Mouse (Mus musculus): ENCODE results near the gene Meox1.

The Meox1 gene

GRCm38 (mm10) chr11:101901309-101901708, 7.1 kb upstream of the Meox1 start:
- no peak for ATAC-seq (ENCODE audit: insufficient number of reproducible peaks, low FRiP score, low TSS enrichment)

DNA sequence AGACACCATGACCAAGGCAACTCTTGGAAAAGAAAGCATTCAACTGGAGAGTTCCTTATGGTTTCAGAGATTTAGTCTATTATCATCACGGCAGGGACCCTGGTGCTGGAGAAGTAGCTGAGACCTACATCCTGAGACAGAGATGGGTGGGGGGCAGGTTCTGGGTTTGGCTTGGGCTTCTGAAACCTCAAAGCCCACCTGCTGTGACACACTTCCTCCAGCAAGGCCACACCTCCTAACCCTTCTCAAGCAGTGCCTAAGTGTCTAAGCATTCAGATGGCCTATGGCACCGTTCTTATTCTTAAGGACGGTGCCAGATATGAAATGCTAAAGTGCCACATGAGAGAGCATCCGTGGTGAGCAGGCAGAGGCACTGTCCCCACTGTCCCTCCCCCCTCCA, 4.2 kb upstream of the Meox1 start:
- no peak for ATAC-seq (ENCODE audit: insufficient number of reproducible peaks, low FRiP score, low TSS enrichment)

DNA sequence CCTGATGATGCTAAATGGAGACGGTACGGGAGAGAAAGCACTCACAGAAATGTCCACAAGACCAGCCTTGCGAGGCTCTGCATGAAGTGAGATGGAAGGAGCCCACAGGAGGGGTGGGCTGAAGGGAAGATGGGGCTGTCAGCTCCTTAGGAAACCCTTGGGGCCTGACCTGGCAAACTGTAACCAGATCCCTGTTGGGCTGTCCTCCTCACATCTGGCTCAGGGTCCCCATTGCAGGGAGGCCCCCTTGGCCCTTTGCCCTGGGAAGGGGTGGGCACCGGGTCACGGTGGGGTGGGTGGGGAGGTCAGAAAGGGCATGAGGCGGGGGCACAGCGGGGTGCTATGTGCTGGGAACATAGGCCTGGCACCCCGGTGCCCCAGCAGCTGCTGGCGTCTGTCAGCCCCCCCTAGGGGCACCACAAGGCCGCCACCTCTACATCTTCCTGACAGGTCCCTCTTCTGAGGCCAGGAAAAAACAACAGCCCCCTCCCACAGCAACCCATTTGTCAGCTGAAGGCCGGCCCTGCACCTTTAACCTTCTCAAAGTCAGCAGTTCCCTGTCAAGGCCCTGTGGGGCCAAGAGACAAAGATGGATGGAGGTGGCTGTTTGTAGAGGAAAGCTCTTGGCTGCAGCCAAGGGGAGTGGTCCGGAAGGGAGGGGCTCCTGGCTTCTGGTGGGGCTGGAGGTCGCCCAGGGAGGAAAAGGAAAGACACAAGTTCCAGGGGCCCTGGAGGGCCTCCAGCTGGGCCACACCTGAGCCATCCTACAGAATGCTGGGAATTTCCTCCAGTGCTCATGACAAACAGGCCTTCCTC, 2.6 kb upstream of the Meox1 start:
- ATAC-seq (ENCODE audit: insufficient number of reproducible peaks, low FRiP score, low TSS enrichment), result no peak

DNA sequence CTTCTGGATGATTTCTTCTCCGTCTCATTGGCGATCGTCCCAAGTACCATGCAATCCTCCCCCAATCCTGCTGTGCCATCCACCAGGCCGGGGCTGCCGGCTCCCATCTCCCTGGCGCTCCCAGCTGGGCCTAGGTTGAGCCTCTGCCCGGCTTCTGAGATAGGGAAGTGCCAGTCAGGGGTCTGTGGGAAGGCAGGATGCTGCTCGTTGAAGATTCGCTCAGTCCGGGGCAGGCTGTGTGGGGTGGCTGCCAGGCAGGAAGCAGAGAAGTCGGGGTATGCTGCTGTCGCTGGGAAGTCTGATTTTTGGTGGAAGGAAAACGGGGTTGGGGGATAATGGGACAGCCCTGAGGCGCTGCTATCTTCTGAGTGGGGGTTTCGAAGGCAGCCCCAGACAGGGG, 614 bp downstream of the Meox1 start:
- no peak for ATAC-seq (ENCODE audit: insufficient number of reproducible peaks, low FRiP score, low TSS enrichment)

- ATAC-seq (ENCODE audit: insufficient number of reproducible peaks, low FRiP score, low TSS enrichment), result no peak
Observed at GRCm38 (mm10) chr11:101891451-101891850, 2.7 kb downstream of the Meox1 start.

DNA sequence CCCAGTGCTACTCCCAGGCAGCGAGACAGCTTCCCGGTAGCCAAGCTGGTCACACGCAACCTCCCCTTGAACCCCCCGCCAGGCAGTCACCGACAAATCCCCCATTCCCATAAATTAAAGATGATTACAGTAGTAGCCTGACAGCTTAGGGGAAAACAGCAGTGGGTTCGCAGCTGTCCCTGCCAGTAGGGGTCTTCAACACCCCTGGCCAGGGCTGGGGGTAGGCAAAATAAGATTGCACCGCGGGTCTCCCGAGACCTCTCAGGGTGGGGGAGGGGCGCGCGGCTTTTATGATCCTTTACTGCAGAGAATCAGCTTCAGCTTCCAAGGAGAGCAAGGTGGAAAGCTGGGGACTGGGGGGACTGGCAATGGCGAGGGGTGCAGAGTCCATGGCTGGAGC, 4.4 kb downstream of the Meox1 start:
- ATAC-seq (ENCODE audit: insufficient number of reproducible peaks, low FRiP score, low TSS enrichment), result no peak

DNA sequence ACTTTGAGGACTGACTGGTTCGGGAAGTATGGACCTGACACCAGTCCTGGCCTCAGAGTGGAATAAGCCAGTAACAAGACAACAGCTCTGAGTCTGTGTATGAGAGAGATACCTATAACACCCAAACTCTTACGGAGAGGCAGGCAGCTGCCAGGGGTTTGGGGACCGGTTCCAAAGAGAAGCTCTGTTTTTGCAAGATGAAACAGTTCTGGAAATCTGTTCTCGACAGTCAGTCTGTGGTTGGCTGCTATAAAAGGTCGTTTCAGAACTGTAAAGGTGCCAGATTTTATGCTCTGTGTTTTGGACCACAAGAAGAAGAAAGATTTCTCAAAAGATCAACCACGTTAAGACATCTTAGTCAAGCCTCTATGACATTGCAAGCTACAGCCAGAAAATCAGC, 5.4 kb downstream of the Meox1 start:
- ATAC-seq (ENCODE audit: insufficient number of reproducible peaks, low FRiP score, low TSS enrichment), result no peak

DNA sequence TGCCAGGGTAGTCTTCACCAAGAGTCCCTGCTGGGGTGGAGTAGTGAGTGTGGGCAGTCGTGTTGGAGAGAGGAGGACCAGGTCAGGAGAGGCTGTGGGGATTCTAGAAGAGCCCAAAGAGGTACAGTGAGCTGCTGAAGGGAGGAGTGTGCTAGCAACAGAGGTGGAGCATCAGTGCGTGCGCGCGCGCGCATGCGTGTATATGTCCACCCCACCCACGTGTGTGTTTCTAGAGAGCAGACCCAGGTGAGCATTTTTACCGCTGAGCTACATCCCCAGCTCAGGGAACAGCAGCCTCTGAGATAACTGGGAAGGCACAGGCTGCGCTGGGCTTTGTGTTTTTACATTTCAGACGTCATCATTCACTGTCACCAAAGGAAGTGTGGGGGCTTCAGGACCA, 7.7 kb downstream of the Meox1 start:
- ATAC-seq (ENCODE audit: insufficient number of reproducible peaks, low FRiP score, low TSS enrichment), result no peak

DNA sequence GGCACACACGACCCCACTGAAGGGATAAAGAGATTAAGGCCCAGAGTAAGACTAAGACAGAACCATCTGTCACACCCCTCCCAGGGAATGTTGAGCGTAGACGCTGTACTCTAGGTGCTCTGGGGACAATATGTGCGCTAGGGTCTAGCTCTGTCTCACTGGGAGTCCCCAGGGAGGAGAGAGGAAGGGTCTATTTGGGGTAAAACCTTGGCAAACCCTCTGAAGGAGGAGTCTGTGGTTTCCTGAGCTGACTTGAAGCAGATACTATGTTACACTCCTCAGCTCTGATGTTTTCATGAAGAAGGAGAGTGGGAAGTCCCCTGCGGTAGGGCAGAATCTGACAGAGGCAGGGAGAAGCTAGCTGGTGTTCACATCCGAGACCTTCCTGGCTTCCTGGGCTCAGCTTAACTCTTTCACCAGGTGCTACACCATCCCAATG, 8.3 kb downstream of the Meox1 start:
- ATAC-seq (ENCODE audit: insufficient number of reproducible peaks, low FRiP score, low TSS enrichment), result no peak

DNA sequence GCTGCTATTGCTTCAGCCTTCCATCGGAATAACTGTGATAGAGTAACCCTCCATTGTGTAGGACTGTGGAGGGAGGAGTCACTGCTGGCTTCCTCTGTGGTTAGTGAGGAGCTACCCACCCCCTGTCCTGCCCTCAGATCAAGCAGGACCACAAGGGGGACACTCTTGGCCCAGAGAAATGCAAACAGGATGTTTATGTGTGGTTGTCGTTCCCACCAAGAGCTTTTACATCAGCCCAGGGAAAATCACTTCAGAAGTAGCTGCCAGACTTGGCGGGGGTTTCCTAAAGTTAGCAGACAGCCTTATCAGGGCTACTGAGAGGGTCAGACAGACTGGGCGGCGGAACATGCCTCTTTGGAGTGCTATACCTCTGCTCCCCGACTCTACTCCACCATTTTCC, 8.9 kb downstream of the Meox1 start:
- ATAC-seq (ENCODE audit: insufficient number of reproducible peaks, low FRiP score, low TSS enrichment), result no peak

DNA sequence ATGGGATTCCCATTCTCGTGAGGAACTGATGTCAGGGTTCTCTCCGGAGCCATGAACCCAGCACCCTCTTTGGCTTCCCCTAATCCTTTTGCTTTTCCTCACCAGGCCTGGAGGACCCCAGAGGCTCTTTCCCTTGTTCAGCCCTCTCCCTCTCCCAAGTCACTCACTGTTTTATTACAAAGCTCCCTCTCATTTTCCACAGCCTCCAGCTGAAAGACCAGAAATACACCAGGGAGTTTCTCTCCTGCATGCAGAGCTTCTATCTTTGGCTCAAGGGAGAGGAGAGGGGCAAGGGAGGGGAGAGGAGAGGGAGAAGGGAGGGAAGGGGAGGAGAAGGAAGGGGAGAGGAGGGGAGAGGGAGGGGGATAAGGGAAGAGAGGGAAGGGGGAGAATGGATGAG, 10.3 kb downstream of the Meox1 start:
- ATAC-seq (ENCODE audit: insufficient number of reproducible peaks, low FRiP score, low TSS enrichment), result no peak

DNA sequence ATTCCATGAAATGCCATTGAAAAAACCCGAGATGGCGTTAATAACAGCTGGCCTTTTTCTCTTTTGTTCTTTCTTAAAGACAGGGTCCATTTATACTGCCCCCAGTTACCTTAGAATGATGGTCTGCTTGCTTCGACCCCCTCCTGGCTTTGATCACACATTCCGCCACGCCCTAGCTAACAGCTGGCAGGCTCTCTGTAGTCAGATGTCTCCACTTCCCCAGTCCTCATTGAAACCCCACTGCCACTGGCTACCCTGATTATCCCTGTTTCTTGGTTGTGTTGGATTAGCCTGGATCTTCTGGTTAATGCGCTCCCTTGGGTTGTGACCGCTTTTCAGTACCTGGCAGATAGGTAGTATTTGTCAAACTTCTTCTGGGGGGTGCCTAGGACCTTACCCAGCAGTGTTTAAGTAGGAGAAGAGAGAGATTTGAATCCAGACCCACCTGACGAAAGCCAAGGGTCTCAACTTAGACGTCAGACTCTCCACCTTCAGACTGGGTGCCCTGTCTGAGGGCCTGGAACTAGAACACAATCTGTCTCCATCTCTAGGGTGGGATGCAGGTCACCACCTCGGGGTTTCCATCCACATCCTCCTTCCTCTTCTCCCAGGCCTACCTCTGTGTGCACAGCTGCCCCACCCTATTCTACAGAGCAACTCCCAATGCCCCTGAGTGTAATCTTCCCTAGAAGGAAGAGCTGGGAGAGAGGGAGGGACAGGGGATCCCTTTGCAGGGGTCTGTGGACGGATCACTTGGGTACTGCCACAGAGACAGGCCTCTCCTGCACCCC, 11.5 kb downstream of the Meox1 start:
- ATAC-seq (ENCODE audit: insufficient number of reproducible peaks, low FRiP score, low TSS enrichment), result no peak

DNA sequence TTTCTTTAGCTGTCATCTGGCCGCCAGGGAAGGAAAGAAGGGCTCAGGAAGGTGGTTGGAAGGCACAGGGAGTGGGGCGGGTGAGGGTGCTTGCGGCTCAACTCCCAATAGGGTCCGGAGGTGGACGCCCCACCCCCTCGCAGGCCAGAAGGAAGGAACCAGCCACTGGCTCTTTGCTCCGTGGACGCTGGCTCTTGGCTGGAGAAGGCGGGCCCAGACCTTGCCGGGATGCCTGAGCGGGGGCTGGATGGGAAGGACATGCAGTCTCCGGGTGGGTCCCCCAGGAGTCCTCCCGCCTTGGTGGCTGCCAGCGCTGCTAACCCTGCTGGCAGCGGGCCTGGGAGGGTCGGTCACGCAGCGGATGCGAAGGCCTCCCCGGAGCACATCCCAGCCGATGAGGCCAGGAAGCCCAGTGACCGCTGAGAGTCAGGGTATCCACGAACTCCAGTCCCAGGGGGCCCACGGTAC, 12.5 kb downstream of the Meox1 start:
- ATAC-seq (ENCODE audit: insufficient number of reproducible peaks, low FRiP score, low TSS enrichment), result no peak

- ATAC-seq (ENCODE audit: insufficient number of reproducible peaks, low FRiP score, low TSS enrichment), result no peak
Observed at GRCm38 (mm10) chr11:101881185-101881584, 13.0 kb downstream of the Meox1 start.

DNA sequence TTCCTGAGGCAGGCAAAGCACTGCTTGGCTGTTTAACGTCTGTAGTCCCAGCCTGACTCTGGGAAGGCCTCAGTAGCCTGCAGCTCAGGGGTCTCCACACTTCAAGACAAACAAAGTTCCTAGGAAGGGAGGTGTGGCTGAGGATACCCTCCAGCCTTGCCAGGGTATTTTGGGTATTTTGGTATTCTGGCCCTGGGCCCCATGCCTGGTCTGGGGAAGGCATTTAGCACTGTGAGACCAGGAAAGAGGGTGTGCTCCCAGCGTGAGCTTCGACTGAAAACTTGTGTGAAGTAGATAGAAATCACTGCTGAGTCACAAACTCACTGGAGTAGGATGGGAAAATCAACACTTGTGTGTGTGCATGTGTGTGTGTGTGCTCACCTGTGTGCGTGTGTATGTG, 14.5 kb downstream of the Meox1 start:
- no peak for ATAC-seq (ENCODE audit: insufficient number of reproducible peaks, low FRiP score, low TSS enrichment)

- no peak for ATAC-seq (ENCODE audit: insufficient number of reproducible peaks, low FRiP score, low TSS enrichment)
Observed at GRCm38 (mm10) chr11:101878696-101879095, 15.5 kb downstream of the Meox1 start.

DNA sequence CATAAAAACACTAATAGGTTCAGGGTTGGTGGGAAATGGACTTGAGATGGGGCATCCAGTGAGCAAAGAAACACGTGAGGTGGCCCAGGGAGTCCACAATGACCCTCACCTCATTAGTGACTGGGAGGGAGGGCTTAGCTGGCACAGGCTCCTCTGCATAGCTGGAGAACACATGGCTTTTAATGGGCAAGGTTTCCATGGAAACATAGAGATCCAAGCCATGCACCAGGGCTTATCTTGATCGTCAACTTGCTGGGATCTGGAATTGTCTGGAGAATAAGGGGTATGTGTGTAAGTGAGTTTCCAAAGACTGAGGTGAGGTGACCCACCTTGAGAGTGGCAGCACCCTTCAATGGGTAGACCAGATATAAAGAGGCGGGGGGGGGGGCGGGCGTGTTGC, 19.2 kb downstream of the Meox1 start:
- ATAC-seq (ENCODE audit: insufficient number of reproducible peaks, low FRiP score, low TSS enrichment), result no peak

GRCm38 (mm10) chr11:101873909-101874308, 20.3 kb downstream of the Meox1 start:
- ATAC-seq (ENCODE audit: insufficient number of reproducible peaks, low FRiP score, low TSS enrichment), result no peak; the same call in 1 of the 2 replicates

DNA sequence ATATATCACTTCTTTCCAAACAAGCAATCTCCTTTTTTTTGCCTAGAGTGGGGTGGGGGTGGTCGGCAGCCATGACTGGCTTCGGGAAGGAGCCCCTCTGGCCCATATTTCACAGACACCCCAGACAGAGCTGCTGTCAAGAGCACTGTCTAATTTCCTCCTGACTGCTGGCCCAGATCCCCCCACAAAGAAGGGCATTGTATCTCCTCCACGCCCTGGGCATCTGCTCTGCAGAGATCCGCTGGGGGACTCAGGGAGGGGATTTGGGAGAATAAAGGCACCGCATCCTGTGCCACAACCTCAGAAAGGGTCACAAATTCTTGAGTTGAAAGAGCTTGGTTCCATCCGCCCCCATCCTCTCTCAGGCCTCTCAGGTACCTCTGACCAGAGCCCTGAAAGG, 22.7 kb downstream of the Meox1 start:
- no peak for ATAC-seq (ENCODE audit: insufficient number of reproducible peaks, low FRiP score, low TSS enrichment)

- no peak for ATAC-seq (ENCODE audit: insufficient number of reproducible peaks, low FRiP score, low TSS enrichment)
Observed at GRCm38 (mm10) chr11:101870067-101870765, 24.0 kb downstream of the Meox1 start.

DNA sequence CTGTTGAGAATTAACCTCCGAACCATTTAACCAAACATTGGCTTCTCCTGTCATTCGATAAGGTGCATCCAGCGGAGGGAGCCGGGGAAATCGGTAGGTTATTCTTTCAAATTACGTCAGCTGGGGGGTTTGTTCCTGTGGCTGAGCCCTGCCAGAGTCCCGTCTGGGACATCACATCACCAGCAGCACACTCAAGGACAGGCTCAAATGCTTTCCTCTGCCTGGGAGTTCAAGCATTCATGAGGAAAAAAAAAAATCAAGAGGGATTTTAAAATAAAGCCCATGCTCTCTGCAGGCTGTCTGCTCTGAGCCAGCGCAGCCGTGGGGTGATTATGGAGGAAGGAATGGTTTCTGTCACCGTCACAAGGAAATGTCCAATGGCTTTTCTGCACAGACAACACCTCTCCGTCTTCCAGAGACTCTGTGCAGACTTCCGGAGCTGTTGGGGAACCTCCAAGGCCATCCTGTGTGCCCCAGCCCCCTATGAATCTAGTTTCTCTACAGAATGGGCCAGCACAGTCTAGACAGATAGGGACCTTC, 26.6 kb downstream of the Meox1 start:
- no peak for ATAC-seq (ENCODE audit: insufficient number of reproducible peaks, low FRiP score, low TSS enrichment)
